Mouse (Mus musculus) neural tube, embryonic 15.5 days (tissue): ENCODE measurements around the gene Ppp2r5c. TPM values are rescaled to one million over a fixed set of nuclear protein-coding genes. Genes with fewer than 3 reads are reported as not detected.

ENCODE experiments used
- ATAC-seq: fragments of 200-750 bp; cut with Nextera tagmentation; 2 replicates; pipeline ENCODE4 v1.8.0; 2017; ENCODE audit warnings: mild to moderate bottlenecking, moderate TSS enrichment, moderate library complexity; ENCODE audit not compliant: low FRiP score
- H3K27ac ChIP-seq: fragments of 300-500 bp; sonication (generic); replicated peaks from 2 replicates; pipeline ENCODE4 v1.5.1; 2015; ENCODE audit warnings: mild to moderate bottlenecking, inconsistent platforms
- H3K27me3 ChIP-seq: fragments of 300-500 bp; sonication (generic); replicated peaks from 2 replicates; pipeline ENCODE4 v1.6.1; 2015; ENCODE audit warnings: inconsistent platforms
- H3K36me3 ChIP-seq: fragments of 300-500 bp; sonication (generic); 2 replicates; pipeline ENCODE4 v1.6.1; 2015; ENCODE audit warnings: inconsistent platforms
- H3K4me1 ChIP-seq: fragments of 300-500 bp; sonication (generic); 2 replicates; pipeline ENCODE4 v1.6.1; 2015; ENCODE audit warnings: inconsistent platforms
- H3K4me2 ChIP-seq: fragments of 300-500 bp; sonication (generic); 2 replicates; pipeline ENCODE4 v1.6.1; 2015; ENCODE audit warnings: inconsistent platforms, mild to moderate bottlenecking, moderate library complexity
- H3K4me3 ChIP-seq: fragments of 300-500 bp; sonication (generic); replicated peaks from 2 replicates; pipeline ENCODE4 v1.5.1; 2015; ENCODE audit warnings: mild to moderate bottlenecking, inconsistent platforms
- H3K9ac ChIP-seq: fragments of 300-500 bp; sonication (generic); replicated peaks from 2 replicates; pipeline ENCODE4 v1.6.1; 2015; ENCODE audit warnings: mild to moderate bottlenecking, inconsistent platforms
- H3K9me3 ChIP-seq: fragments of 300-500 bp; sonication (generic); replicated peaks from 2 replicates; pipeline ENCODE4 v1.6.1; 2016; ENCODE audit warnings: inconsistent platforms
- WGBS: fragments of 180-500 bp; shearing (Covaris S2); methylation state at CpG from one replicate; pipeline ENCODE4 v1.1.7; 2015; ENCODE audit warnings: mixed read lengths; 5-methylcytosine and 5-hydroxymethylcytosine counted together
- polyA plus RNA-seq: library from polyadenylated mRNA; unstranded; fragments of >200 nt; fragmentation: Nextera tagmentation; extraction: Ambion mirVana; gene quantifications from 2 replicates; pipeline ENCODE4 v1.2.1, GENCODE M21; 2015

Ppp2r5c gene
- polyA plus RNA-seq, 1 experiment from 2014 or later: 149 TPM

- Histone ChIP-seq H3K4me1 (peaks cover 46% of the 10 kb centered on the region), H3K4me3 (no peak overlapping the region), H3K27ac (no peak overlapping the region), H3K36me3 (peaks cover 3% of the 10 kb centered on the region; the same call in 1 of the 2 replicates), H3K9me3 (no peaks in the 10 kb centered on the region), H3K27me3 (no peaks in the 10 kb centered on the region), H3K9ac (no peak overlapping the region), H3K4me2 (no peak overlapping the region)
- WGBS: 93% methylated on average over 2 of the region's 2 CpGs
- no peak for ATAC-seq
Observed at GRCm38 (mm10) chr12:110606676-110607075, 159.8 kb downstream of the Ppp2r5c start.

GRCm38 (mm10) chr12:110608460-110609152 lies 161.7 kb downstream of the Ppp2r5c start:
- no peak overlapping the region for H3K27ac ChIP-seq
- peaks cover 21% of the 10 kb centered on the region for H3K36me3 ChIP-seq
- H3K4me3 ChIP-seq: no peak overlapping the region
- H3K4me2 ChIP-seq: no peak overlapping the region
- WGBS: 77% methylated on average over 11 of the region's 11 CpGs
- H3K4me1 ChIP-seq: peaks cover 29% of the 10 kb centered on the region
- no peaks in the 10 kb centered on the region for H3K9me3 ChIP-seq
- no peak overlapping the region for H3K9ac ChIP-seq
- no peaks in the 10 kb centered on the region for H3K27me3 ChIP-seq
- ATAC-seq: no peak

- H3K36me3 ChIP-seq: peaks cover 26% of the 10 kb centered on the region
- H3K27me3 ChIP-seq: no peaks in the 10 kb centered on the region
- no peak overlapping the region for H3K4me2 ChIP-seq
- ATAC-seq: no peak
- H3K27ac ChIP-seq: no peak overlapping the region
- no peak overlapping the region for H3K4me3 ChIP-seq
- 93% methylated on average over 9 of the region's 9 CpGs for WGBS
- H3K9me3 ChIP-seq: no peaks in the 10 kb centered on the region
- no peak overlapping the region for H3K9ac ChIP-seq
- H3K4me1 ChIP-seq: peaks cover 24% of the 10 kb centered on the region
Observed at GRCm38 (mm10) chr12:110609153-110609497, 162.2 kb downstream of the Ppp2r5c start.

- no peaks in the 10 kb centered on the region for H3K9me3 ChIP-seq
- H3K36me3 ChIP-seq: peaks cover 41% of the 10 kb centered on the region
- no peaks in the 10 kb centered on the region for H3K27me3 ChIP-seq
- no peak overlapping the region for H3K9ac ChIP-seq
- H3K27ac ChIP-seq: no peak overlapping the region
- WGBS: 88% methylated on average over 2 of the region's 2 CpGs
- H3K4me3 ChIP-seq: no peak overlapping the region
- H3K4me2 ChIP-seq: no peak overlapping the region
- ATAC-seq: no peak
- peaks cover 11% of the 10 kb centered on the region for H3K4me1 ChIP-seq
Observed at GRCm38 (mm10) chr12:110610713-110611112, 163.8 kb downstream of the Ppp2r5c start.

GRCm38 (mm10) chr12:110630056-110630455 lies 183.1 kb downstream of the Ppp2r5c start:
- no peak for ATAC-seq
- no peak overlapping the region for H3K4me2 ChIP-seq
- H3K9me3 ChIP-seq: no peaks in the 10 kb centered on the region
- no peak overlapping the region for H3K4me3 ChIP-seq
- no peak overlapping the region for H3K9ac ChIP-seq
- no peaks in the 10 kb centered on the region for H3K27me3 ChIP-seq
- no peak overlapping the region for H3K27ac ChIP-seq
- peaks cover 99% of the 10 kb centered on the region for H3K36me3 ChIP-seq
- no peaks in the 10 kb centered on the region for H3K4me1 ChIP-seq
- 93% methylated on average over 11 of the region's 11 CpGs for WGBS

Other genes with a start within 250 kb of the Ppp2r5c start
- gene Dio3, start 168.1 kb upstream of the Ppp2r5c start, polyA plus RNA-seq: 0.45 and 1.2 TPM in 2 replicates
- gene Dync1h1, start 154.3 kb downstream of the Ppp2r5c start, polyA plus RNA-seq: 71.1 and 72.5 TPM in 2 replicates
- 0.17 TPM in 1 of 2 replicates, not detected in the other for gene 1700001K19Rik, start 235.5 kb downstream of the Ppp2r5c start, polyA plus RNA-seq